Mouse (Mus musculus) mouse trophoblast stem cell (cell line): ENCODE data around the gene Vmn1r10.

Experiments
- in situ Hi-C, 2 experiments: fragments of 300-500 bp; cut with MseI, MboI; formaldehyde crosslinking; loops; 2 replicates in 1 of 2; 3 replicates in 1 of 2; pipeline ENCODE4 v1.15.1; 2025

The Vmn1r10 gene

DNA sequence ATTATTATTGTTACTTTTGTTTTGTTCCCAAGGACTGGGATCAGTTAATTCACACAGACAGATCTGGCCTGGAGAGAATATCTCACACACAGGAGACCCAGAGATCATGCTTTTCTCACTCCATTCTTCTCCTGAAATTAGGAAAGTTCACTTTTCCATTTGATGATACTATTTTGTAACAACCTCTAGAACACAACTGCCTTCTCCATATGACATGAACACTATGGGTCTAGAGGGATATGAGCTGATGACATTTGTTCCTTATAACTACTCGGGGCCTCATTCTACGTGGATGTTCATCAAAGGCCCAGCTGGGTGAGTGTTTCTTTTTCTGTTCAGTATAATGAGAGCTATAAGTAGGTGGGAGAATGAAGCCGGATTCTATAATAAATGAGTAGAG is at the start of gene Vmn1r10:
TSS of gene Vmn1r10 (plus strand) at position 301 of the 400 bp plus-strand sequence.
- in situ Hi-C loops = no loop called here

DNA sequence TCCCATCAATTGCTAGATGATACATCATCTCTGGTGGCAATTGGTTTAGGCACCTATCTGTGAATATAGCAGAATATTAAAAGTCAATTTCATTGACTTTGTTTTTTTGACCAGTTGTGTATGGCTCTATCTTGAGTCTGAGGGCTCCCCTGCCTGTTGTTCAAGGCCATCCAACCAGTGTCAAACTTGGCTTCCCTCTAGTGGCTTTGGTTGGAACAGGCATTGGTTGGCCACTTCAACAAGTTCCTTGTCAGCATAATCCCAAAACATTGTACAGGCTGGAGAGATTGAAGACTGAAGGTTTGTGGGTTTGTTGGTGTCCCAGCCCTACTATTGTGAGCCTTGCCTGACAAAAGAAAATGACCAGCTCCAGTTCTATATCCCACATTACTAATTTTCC is 45.5 kb upstream of the Vmn1r10 start:
- in situ Hi-C loops = loop anchor here in 1 of 2 experiments (25.0 kb wide), 1 partner anchor 251 kb away; no protein-coding TSS in a partner anchor

DNA sequence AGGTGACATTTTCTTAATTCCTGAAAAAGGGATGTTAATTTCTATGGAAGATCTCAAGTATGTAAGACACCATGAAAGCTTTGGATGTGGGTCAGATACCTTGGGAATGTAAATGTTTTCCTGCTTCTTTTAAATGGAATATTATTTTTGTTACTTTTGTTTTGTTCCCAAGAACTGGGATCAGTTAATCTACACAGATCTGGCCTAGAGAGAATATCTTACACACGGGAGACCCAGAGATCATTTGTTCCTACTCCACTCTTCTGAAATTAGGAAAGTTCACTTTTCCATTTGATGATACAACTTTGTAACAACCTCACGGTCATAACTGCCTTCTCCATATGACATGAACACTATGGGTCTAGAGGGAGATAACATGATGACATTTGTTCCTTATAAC is 42.8 kb upstream of the Vmn1r10 start, which contains the start of gene Vmn1r9:
TSS of gene Vmn1r9 (plus strand) at position 301 of the 400 bp plus-strand sequence.
- in situ Hi-C loops = loop anchor here in 1 of 2 experiments (25.0 kb wide), 1 partner anchor 254 kb away; no protein-coding TSS in a partner anchor

DNA sequence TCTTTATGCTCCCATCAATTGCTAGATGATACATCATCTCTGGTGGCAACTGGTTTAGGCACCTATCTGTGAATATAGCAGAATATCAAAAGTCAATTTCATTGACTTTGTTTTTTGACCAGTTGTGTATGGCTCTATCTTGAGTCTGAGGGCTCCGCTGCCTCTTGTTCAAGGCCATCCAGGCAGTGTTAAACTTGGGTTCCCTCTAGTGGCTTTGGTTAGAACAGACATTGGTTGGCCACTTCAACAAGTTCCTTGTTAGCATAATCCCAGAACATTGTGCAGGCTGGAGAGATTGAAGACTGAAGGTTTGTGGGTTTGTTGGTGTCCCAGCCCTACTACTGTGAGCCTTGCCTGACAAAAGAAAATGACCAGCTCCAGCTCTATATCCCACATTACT is 2.9 kb upstream of the Vmn1r10 start:
- in situ Hi-C loops = no loop called here

DNA sequence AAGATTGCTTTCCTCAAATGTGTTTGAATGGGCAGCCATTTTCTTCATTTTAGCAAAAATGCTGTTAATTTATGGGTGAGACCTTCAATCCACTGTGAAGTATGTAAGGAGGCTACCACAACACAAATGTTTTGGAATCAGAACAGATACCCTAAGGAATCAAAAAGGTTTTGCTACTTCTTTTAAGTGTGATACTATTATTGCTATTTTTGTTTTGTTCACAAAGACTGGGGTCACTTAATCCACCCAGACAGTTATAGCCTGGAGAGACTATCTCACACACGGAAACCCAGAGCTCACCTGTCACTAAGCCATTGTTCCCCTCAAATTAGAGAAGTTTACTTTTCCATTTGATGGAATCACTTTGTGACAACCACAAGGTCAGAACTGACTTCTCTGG is 23.9 kb downstream of the Vmn1r10 start, which contains the start of gene Vmn1r11:
TSS of gene Vmn1r11 (plus strand) at position 301 of the 400 bp plus-strand sequence.
- in situ Hi-C loops = no loop called here

DNA sequence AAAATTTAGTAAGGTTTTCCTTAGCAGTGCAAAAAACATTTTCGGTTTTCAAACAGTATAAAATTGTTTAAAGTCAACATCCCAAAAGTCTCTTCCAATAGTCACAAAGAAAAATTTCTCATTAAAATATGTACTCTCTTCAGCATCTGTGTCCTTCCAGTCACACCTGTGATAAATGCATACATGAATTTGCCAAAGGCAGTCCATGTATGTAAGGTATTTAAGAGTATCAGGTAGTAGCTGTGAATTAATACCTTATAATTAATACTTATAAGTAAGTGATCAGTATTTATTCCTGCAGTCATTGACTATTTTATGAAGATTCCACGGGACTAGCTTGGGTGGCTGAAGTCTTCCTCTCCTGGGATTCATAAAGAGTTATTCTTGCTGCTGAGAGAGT is 47.4 kb downstream of the Vmn1r10 start, which contains the start of gene Vmn1r12:
TSS of gene Vmn1r12 (plus strand) at position 301 of the 400 bp plus-strand sequence.
- in situ Hi-C loops = no loop called here
